Mouse (Mus musculus): ENCODE measurements around the gene Mctp1.

GRCm38 (mm10) chr13:76597005-76597404 lies 212.7 kb downstream of the Mctp1 start:
- TF ChIP-seq EP300 (IDR thresholded peaks at IDR 0.05) (no peak), CTCF (IDR thresholded peaks at IDR 0.05) (no peak)

Data from lung, postnatal 0 days (tissue).